Mouse (Mus musculus) cortical plate, adult 2 months (tissue): ENCODE results near the gene Flvcr2.

ENCODE experiments used
- CTCF ChIP-seq: fragments of 200-500 bp; IDR thresholded peaks from 2 replicates; pipeline ENCODE4 v1.5.1; 2011; ENCODE audit warnings: mild to moderate bottlenecking, control low read depth, low read length; ENCODE audit not compliant: insufficient read depth; ENCODE audit errors: extremely low read depth
- POLR2A ChIP-seq: fragments of 200-500 bp; IDR thresholded peaks from 2 replicates; pipeline ENCODE4 v1.6.1; 2011; ENCODE audit warnings: mild to moderate bottlenecking, low read length, control low read depth; ENCODE audit not compliant: insufficient read depth; ENCODE audit errors: extremely low read depth

- TF ChIP-seq POLR2A (no peak), CTCF (no peak)
Measured at GRCm38 (mm10) chr12:85729945-85730290, 16.4 kb upstream of the Flvcr2 start.
